Mouse (Mus musculus) frontal cortex, postnatal 10 days (tissue): Measurements from ENCODE around the gene Rassf6.
"Not testable (repeated sequence)": the region's sequence is repeated elsewhere in the genome, so short reads cannot be mapped to it uniquely, and the experiment has no call there.

Experiments
- DNase-seq, 2 experiments: peaks; one replicate each; pipeline ENCODE4 v3.0.0; 2022; ENCODE audit warnings: low spot score in 2 of 2, mixed read lengths in 1 of 2

The Rassf6 gene

GRCm38 (mm10) chr5:90624708-90625425 lies 15.6 kb downstream of the Rassf6 start:
- no peak for DNase-seq

DNA sequence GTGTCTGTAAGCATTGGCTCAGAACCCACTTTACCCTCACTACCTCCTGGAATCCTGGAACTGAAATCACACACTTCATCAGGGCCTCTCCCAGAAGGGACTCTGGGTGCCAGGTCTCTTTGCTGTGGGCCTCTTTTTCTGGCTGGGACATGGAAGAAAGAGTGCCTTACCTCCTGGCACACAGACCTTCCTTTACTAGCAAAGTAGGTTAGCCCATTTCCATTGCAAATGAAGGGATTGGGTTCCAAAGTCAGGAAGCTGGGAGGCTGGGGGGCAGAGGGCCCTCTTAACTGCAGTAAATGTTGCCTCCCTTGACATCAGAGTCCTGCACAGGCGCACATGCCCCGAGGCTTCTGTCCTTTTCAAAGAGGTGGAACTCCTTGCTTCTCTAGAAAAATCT lies 17.2 kb downstream of the Rassf6 start:
- DNase-seq: no peak

- DNase-seq: no peak
These were observed 18.7 kb downstream of the Rassf6 start for GRCm38 (mm10) chr5:90621726-90622125.

- no peak for DNase-seq
These were observed 19.1 kb downstream of the Rassf6 start for GRCm38 (mm10) chr5:90621316-90621715.

GRCm38 (mm10) chr5:90617859-90618258 lies 22.6 kb downstream of the Rassf6 start:
- DNase-seq: no peak

DNA sequence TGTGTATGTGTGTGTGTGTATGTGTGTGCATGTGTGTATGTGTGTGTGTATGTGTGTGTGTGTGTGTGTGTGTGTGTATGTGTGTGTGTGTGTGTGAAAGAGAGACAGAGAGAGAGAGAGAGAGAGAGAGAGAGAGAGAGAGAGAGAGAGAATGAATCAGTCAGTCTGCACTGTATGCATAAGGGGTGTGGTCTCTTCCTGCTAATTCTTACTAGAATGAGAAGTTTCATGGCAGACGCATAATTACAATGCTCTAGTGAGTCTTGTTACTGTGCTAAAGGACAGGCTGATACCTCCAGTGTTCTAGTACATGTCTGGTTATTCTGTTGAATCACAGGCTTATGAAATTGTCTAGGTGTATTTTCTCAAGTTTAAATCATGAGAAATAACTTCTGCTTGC lies 27.7 kb downstream of the Rassf6 start:
- DNase-seq: not testable (repeated sequence)

DNA sequence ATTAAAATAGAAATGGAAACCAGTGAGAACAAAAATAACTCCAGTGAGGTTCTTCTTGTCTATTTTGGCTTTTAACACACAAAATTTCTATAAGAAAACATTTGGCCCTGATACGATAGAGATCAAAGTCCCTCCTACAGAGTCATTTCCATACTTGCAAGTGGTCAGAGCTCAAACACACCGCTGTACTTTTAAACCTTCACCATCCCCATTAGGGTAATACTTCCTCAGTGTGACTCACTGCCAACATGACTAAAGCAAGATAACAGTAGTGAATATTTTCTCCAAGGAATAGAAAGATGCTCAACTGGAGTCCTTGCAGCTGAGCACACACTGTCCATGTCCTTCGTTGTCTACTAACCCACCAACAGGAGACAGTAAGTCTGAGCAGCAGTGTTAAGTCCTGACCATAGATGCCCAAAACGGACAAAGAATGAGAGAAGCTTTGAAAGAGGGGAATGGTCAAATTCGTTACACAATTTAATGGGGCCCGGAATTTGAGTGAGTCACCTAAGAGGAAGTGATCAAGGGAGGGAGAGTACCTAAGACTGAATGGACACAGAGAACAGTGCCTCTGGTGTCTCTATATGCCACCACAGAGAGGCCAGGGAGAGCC lies 28.4 kb downstream of the Rassf6 start:
- no peak for DNase-seq

DNA sequence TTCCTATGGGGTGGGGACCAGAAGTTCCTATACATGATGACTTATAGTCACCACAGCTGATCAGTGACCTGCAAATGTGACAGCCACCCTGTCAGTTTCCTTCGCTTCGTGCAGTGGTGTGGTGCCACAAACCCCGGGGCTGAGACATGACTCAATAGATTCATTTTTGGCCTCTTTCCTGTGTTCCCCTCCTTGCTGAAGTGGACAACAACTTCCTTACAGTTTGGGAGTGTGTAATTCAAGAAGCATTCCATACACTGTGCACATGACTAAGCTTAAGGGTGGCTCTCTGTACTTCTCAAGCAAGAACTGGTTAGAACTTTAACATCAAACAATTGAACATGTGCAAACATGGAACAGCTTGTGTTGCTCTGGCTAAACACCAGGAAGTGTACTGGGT lies 29.1 kb downstream of the Rassf6 start:
- DNase-seq: no peak

DNA sequence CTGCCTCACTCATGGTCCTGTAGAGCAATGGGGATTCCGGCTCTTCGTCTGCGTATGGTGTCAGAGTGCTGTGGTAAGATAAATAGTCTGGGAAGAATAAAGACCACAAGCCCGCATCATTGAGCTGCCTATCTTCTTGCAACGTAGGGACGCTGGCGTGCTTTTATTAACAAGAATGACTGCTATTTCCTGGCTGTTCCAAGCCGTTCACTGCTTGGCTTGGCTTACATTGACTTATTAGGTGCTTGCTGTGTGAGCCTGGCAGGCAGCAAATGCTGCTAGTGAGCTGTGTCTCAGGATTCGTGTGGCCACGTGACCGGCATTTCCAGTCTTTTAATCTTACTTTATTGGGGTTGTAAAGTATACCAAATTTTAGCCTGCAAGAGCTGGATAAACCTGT lies 31.6 kb downstream of the Rassf6 start:
- no peak for DNase-seq

DNA sequence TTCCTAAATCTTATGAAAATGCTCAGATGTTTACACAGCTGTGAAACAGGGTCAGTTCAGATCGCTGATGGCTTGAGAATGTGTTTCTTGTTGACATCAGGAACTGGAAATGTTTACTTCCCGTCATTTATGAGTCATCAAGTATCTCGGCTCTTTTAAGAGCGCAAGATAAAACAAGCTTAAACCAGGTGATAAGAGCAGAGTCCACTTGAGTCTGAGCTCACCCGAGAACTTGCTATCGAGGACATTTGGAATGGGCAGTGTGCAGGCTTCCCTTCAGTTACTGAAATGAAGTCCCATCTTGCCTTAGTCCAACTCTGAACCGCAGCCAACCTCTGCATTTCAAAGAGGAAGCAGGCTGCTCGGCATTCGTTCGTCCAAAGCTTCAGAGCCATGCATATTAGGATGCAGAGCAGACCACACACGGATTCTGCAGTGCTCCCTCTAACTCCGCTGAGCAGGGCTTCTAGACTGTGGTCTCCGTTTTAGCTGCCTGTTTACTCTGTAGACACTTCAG lies 37.0 kb downstream of the Rassf6 start:
- no peak for DNase-seq

DNA sequence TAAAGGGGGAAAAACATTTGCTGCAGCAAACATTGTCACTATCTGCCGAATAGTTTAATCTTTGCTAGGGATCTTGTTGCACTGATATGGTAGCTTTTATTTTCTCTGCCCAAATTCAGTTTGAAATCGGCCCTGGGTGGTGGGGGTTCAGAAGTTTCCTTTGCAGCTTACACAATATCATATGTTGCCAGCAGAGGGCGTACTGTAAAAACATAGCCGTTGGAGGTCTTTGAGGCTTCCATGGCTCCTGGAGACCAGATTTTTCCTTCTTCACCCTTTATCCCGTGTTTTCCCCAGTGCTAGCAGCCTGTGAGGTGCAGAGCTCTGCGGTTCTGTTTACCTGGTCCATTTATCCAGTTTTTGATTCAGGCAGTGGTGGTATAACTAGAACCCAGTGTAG lies 39.0 kb downstream of the Rassf6 start:
- peak in 1 of 2 experiments; percentile 35 for DNase-seq

GRCm38 (mm10) chr5:90596155-90596554 lies 44.3 kb downstream of the Rassf6 start:
- DNase-seq: no peak

DNA sequence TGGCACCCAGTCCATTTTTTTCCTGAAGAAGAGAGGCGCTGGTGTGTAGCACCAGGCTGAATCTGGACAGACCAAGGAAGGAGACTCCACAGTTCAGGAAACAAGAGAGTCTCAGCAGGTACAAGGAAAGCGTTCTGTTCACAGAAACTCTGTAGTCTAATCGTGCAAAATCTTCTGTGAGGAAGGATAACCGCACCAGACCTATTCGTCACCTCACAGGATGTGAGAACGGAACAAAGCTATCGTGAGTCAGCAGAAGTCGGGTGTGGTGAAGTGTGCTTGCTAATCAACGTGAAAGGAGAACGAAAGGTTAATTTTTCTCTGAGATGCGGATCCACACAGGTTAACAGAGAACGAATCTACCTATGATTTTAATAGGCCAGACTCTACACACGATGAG lies 45.5 kb downstream of the Rassf6 start:
- DNase-seq: no peak

DNA sequence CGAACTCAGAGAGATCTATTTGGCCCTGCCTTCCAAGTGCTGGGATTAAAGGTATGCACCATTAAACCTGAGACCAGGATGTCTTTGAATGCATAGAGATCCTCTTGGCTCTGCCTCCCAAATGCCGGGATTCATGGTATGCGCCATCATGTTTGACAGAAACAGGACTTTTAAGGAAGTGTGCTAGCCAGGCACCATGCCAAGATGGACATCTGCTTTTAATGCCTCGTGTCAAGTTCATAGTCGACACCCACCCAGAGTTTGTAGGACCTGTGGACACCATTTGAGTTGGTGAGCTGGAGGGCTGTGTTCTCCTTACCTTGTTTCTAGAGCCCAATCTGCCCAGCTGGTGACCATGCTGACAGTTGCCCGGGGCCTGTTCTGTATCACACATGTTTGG lies 48.5 kb downstream of the Rassf6 start:
- no peak for DNase-seq

GRCm38 (mm10) chr5:90590676-90591075 lies 49.8 kb downstream of the Rassf6 start:
- no peak for DNase-seq

GRCm38 (mm10) chr5:90588708-90589595 lies 51.5 kb downstream of the Rassf6 start:
- DNase-seq: peak; percentile 59 to 78

DNA sequence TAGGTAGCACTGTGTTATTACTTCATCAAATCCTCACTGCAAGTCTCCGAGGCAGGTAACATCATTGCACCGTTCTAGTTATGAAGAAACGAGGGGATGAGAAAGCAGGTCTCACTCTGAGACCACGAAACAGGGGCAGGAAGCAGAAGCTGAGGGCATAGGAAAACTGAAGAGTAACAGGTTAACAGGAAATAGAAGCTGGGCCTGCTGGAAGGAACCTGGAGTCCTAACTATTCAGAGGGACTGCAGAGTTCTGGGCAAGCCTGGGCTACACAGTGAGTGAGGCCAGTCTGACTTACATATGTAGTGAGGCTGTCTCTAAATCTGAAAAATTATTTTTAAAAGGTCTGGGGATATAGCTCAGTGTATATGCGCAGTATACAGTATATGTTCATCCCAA lies 52.4 kb downstream of the Rassf6 start:
- no peak for DNase-seq

DNA sequence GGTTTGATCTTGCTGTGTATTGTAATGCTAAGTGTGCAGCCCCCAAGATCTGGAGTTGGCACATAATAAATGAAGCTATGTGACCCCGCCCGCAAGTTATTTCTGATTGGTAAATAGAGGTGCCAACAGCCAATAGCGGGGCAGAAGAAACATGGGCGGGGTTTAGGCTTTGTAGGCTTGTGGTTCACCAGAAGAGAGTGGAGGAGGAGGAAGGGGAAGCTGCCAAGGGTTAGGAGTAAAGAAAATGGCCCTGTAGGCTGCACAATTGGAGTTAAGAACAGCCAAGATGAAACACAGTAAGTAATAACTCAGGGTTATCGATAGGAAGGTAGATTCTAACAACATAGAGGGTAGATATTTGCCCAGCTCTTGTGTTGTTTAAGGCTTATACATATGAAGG lies 53.9 kb downstream of the Rassf6 start:
- DNase-seq: no peak

- DNase-seq: no peak
These were observed 55.7 kb downstream of the Rassf6 start for GRCm38 (mm10) chr5:90584799-90585198.

DNA sequence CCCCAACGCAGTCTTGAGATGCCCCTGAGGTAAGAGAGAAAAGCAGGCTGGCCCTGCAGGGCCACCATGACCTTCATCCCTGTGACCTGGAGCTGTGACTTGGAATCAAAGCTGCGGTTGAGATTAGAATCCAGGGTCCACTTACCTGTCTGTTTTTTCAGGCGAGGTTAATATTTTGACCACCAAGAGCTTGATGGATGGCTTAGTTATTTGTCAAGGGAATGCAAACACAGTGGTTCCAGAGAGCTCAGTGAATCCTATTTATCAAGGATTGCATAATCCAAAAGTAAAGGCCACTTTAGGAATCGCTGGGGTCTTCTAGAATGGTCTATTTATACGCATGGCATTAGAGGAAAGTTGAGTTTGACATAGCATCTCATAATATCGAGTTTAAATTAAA lies 58.3 kb downstream of the Rassf6 start:
- no peak for DNase-seq

- DNase-seq: no peak
These were observed 60.9 kb downstream of the Rassf6 start for GRCm38 (mm10) chr5:90579556-90579955.

DNA sequence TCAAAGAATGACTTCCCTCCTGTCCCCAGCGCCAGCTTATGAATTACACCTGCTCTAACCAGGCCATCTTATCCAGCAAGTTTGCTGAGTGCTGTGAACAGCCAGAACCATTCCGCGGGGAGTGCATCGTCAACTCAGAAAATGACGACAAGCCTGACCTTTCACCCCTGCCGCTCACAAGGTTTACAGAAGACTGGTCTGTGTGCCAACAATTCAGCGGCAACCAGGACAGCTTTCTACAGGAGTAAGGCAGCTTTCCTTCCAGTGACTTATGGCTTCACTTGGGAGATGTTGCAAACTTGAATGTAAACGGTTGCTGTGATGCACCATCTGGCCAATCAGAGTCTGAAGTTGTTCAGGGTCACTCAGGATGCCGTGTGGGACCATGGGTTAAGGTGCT lies 62.7 kb downstream of the Rassf6 start:
- DNase-seq: no peak
